Mouse (Mus musculus) activated CD4-positive, CD25-positive, alpha-beta regulatory T cell, adult 4 months (primary cell): ENCODE data around the gene Fgf14. TPM values are rescaled to one million over a fixed set of nuclear protein-coding genes. Genes with fewer than 3 reads are reported as not detected.
"Not testable (repeated sequence)": the region's sequence is repeated elsewhere in the genome, so short reads cannot be mapped to it uniquely, and the experiment has no call there.

Experiments
- ATAC-seq: one replicate; pipeline ENCODE4 v1.8.0; 2017
- polyA plus RNA-seq, 2 experiments: library from polyadenylated mRNA; unstranded; fragments of 100-300 nt; shearing (Covaris generic); gene quantifications; one replicate each; pipeline ENCODE4 v1.2.1; 2017

The Fgf14 gene
- not detected for polyA plus RNA-seq

GRCm38 (mm10) chr14:124676506-124677177 is at the start of gene Fgf14:
Gene Fgf14, minus strand, starts transcription at chr14:124677127.
- no peak for ATAC-seq

GRCm38 (mm10) chr14:124677379-124677778 is 452 bp upstream of the Fgf14 start:
- no peak for ATAC-seq

- no peak for ATAC-seq
These were observed 1.0 kb downstream of the Fgf14 start for GRCm38 (mm10) chr14:124675654-124676505.

GRCm38 (mm10) chr14:124675142-124675653 is 1.7 kb downstream of the Fgf14 start:
- ATAC-seq: no peak

GRCm38 (mm10) chr14:124674536-124675141 is 2.3 kb downstream of the Fgf14 start:
- ATAC-seq: no peak

- no peak for ATAC-seq
These were observed 7.2 kb downstream of the Fgf14 start for GRCm38 (mm10) chr14:124669739-124670138.

- no peak for ATAC-seq
These were observed 34.1 kb downstream of the Fgf14 start for GRCm38 (mm10) chr14:124642822-124643221.

GRCm38 (mm10) chr14:124634881-124635280 is 42.0 kb downstream of the Fgf14 start:
- no peak for ATAC-seq

GRCm38 (mm10) chr14:124613473-124613872 is 63.5 kb downstream of the Fgf14 start:
- ATAC-seq: no peak

- no peak for ATAC-seq
These were observed 70.8 kb downstream of the Fgf14 start for GRCm38 (mm10) chr14:124606036-124606711.

GRCm38 (mm10) chr14:124605031-124605743 is 71.7 kb downstream of the Fgf14 start:
- no peak for ATAC-seq

GRCm38 (mm10) chr14:124576571-124576970 is 100.4 kb downstream of the Fgf14 start:
- ATAC-seq: no peak

- ATAC-seq: no peak
These were observed 101.6 kb downstream of the Fgf14 start for GRCm38 (mm10) chr14:124575130-124575885.

- no peak for ATAC-seq
These were observed 110.5 kb downstream of the Fgf14 start for GRCm38 (mm10) chr14:124566445-124566844.

GRCm38 (mm10) chr14:124561544-124561943 is 115.4 kb downstream of the Fgf14 start:
- no peak for ATAC-seq

- no peak for ATAC-seq
These were observed 140.8 kb downstream of the Fgf14 start for GRCm38 (mm10) chr14:124536106-124536505.

GRCm38 (mm10) chr14:124535376-124535775 is 141.6 kb downstream of the Fgf14 start:
- not testable (repeated sequence) for ATAC-seq

- ATAC-seq: no peak
These were observed 144.9 kb downstream of the Fgf14 start for GRCm38 (mm10) chr14:124532051-124532450.

- ATAC-seq: no peak
These were observed 164.9 kb downstream of the Fgf14 start for GRCm38 (mm10) chr14:124512009-124512408.

GRCm38 (mm10) chr14:124488971-124489370 is 188.0 kb downstream of the Fgf14 start:
- ATAC-seq: no peak

- no peak for ATAC-seq
These were observed 191.7 kb downstream of the Fgf14 start for GRCm38 (mm10) chr14:124485261-124485660.
